Mouse (Mus musculus): ENCODE results near the gene Zdhhc19. TPM values are rescaled to one million over a fixed set of nuclear protein-coding genes. Genes with fewer than 3 reads are reported as not detected.

Zdhhc19 gene
- polyA plus RNA-seq (2017; shearing (Covaris generic)) = under 1 TPM; 0.40 to 0.95 TPM

DNA sequence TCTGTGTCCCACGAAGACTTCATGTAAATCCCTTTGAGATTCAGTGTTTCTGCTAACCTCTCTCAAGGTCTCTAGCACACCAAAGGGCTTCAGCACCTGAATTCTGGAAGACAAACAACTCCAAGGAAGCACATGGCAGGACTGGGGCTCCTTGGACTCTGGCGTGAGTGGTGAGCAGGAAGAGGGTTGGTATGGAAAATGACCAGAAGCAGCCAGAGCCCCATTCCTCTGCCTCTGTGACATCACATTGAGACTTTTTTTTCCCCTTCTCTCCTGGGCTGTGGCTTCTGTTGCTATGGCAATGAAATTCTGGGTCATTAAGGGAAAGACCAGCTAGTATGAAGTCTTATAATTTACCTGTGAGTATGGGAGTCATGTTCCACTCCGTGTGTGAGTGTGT lies at the start of gene Zdhhc19:
Gene Zdhhc19 (plus strand): TSS at position 301 of the 400 bp plus-strand sequence.

DNA sequence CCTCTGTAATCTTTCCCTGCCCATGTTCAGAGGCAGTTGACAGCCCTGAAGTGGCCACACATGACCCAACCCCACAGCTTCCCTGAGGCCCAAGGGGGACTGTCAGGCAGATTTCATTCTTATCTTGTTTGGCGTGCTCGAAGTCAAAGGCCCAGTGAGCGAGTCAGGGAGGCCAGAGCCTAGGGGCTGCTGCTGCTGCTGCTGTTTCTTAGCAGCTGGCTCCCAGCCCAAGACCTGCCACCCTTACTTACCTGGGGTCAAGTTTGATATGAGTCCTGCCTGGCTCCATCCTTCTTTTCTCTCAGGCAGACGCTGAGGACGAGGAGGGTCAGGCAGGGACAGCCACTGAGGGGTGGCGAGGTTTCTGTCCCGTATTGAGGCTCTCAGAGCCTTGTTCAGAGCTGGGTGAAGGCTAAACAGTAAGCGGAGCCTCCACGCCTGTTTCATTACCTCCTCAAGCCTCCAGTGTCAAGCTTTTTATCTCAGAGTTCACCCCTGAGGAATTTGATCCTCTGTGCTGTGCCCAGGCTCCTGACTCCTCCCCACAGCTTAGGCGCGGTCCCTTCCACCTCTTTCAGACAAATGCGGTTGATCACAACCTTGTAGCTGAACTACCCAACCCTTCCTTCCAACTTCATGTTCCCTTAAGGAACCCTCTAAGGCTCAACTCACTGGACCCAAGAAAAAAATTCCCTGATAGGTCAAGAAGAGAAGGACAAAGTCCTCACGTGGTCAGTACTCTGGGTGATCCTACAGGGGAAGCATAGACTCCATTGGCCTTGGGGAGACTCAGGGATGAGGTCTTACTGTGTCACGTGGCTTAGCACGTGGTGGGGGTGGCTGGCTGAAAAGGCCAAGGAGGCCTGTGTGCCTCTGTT lies 8.6 kb upstream of the Zdhhc19 start, which contains the start of gene Slc51a:
Gene Slc51a (minus strand): TSS at position 646 of the 878 bp plus-strand sequence.

DNA sequence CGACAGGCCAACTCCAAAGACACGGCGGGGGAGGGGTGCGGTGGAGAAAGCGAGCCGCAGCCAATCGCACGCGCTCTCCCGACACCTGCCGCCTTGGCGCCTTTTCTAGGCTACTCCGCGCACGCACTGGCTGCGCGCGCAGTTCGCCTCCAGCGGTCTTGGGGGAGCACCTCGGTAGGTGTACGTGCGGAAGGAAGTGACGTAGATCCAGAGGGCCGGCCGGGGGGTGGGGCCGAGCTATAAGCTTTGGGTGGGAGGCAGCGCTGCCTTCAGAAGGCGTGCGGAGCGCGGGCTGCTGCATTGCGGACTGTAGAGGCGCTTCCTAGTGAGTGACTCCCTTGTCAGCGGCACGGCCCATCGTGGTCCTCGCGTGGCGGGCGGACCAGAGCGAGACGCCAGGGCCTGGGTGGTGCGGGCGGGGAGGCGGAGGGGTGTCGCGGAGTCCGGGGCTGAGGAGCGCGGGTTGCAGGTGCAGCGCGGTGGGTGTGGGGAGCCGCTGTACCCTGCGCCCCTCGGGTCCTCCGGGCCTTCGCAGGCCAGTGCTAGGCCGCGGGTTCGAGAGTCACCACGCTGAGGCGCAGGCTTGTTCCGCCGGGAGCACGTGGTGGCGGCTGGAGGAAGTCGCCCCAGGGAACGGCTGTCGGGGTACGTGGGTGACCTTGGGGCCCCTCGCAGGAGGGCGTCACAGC lies 112.8 kb downstream of the Zdhhc19 start, which contains the start of gene Tfrc:
Gene Tfrc (plus strand): TSS at position 209 of the 689 bp plus-strand sequence.

Other genes with a start within 250 kb of the Zdhhc19 start
- gene Fbxo45, start 249.1 kb upstream of the Zdhhc19 start, polyA plus RNA-seq (2017; shearing (Covaris generic)) = 10 to 100 TPM; 14.9 to 19.6 TPM
- gene Wdr53, start 249.0 kb upstream of the Zdhhc19 start, polyA plus RNA-seq (2017; shearing (Covaris generic)) = 10 to 100 TPM; 22.1 to 22.4 TPM
- gene Smco1, start 224.8 kb upstream of the Zdhhc19 start, polyA plus RNA-seq (2017; shearing (Covaris generic)) = under 1 TPM; 0.18 to 0.27 TPM
- 10 to 100 TPM; 16.5 to 20.2 TPM for gene Rnf168, start 218.8 kb upstream of the Zdhhc19 start, polyA plus RNA-seq (2017; shearing (Covaris generic))
- 10 to 100 TPM; 20.9 to 21.8 TPM for gene Ubxn7, start 164.0 kb upstream of the Zdhhc19 start, polyA plus RNA-seq (2017; shearing (Covaris generic))
- not detected for gene Tm4sf19, start 95.8 kb upstream of the Zdhhc19 start, polyA plus RNA-seq (2017; shearing (Covaris generic))
- 1 to 10 TPM; 2.8 to 6.4 TPM for gene Tctex1d2, start 76.6 kb upstream of the Zdhhc19 start, polyA plus RNA-seq (2017; shearing (Covaris generic))
- gene Pcyt1a, start 65.3 kb upstream of the Zdhhc19 start, polyA plus RNA-seq (2017; shearing (Covaris generic)) = 10 to 100 TPM; 13.0 to 14.8 TPM
- gene Slc51a, start 8.4 kb upstream of the Zdhhc19 start, polyA plus RNA-seq (2017; shearing (Covaris generic)) = not detected
- 10 to 100 TPM; 20.1 to 20.4 TPM for gene Tfrc, start 112.7 kb downstream of the Zdhhc19 start, polyA plus RNA-seq (2017; shearing (Covaris generic))
- gene Tnk2, start 147.6 kb downstream of the Zdhhc19 start, polyA plus RNA-seq (2017; shearing (Covaris generic)) = 10 to 100 TPM; 21.6 to 26.5 TPM
- gene Muc4, start 239.6 kb downstream of the Zdhhc19 start, polyA plus RNA-seq (2017; shearing (Covaris generic)) = 1 to 10 TPM in 1 of 2 experiments, under 1 TPM in 1; 0.23 to 1.3 TPM

Measured in inflammation-experienced regulatory T-cells (primary cell).